Mouse (Mus musculus): ENCODE results near the gene Entpd1.

Entpd1 gene

DNA sequence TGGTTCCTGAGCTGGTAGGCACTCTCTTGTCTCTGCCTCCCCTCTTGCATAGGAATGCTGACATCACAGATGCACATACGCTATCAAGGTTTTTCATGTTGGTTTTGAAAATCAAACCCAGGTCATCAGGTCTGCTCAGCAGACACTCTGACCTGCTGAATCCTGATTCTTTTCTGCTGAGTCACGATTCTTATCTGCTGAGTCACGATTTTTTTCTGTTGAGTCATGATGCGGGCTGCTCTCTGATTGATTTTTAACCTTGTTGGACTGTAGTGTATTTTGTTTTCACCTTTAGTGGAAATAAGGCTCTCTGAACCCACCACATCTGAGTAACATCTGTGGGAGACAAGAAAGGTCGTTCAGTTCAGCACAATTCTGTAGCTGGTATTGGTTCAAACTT is 63.2 kb downstream of the Entpd1 start:
- DNase-seq: no peak

DNA sequence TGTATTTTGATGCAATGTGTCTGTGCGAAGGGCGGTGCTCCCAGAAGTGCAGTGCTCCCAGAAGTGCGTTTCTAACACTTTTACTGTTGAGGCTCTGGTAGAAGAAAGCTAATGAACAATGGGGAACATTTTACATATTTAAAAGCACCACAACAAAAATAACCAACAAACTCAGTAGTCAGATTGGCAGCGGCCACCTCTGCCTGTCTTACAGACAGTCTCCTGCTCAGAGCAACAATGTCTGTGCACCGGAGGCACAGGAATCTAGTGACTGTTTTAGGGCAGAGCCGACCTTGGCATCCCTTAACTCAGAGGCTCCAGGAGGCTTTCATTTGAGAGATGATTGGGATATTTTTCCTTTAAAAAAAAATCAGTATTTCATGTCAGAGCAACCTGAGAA is 65.9 kb downstream of the Entpd1 start:
- no peak for DNase-seq

DNA sequence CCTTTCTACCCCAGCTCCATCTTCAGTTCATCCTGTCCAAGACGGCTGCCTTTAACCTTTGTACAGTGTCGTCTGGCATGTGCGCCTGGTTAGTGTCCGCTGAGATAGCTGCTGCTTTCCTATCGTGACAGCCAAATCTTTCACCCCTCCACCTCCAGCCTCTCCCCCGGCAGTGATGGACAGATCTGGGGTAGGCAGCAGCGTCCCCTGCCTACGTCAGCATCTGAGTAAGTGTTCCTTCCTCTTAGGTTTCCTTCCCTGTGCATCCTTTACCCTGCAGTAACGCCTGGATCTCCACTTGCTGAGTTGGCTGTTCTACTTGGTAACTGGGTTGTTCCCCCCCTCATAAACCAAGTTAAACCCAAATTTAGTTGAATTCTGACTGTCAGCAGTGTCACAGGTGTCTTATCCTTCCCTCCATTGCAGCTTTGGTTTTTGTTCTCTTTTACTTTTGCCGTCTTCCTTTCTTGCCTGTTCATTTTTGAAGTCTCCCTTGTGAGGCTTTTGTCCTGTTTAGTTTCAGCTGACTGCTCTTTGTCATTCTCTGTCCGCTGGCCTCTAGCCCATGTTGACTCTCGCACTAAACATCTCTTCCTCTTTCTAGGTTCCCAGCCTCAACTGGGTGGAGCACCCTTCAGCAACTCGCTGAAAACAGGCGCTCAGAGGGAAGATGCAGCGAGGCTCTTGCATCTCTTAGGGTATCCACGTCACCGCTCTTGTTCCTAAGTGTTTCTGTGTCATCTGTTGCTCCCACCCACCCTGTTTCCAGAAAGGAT is 66.6 kb downstream of the Entpd1 start:
- peak; percentile 21 for DNase-seq

DNA sequence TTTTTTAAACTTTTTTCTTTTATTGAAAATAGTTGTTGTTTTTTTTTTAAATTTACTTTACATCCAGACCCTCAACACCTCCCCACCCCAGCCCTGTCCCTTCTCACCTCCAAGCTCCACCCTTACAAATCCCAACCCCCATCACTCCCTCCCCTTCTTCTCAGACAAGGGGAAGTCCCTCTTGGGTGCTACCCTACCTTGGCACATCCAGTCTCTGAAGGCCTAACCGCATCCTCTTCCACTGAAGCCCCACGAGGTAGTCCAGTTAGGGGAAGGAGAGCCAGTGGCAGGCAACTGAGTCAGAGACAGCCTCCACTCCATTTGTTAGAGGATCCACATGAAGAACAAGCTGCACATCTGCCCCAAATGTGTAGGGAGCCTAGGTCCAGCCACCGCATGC is 67.5 kb downstream of the Entpd1 start:
- DNase-seq: no peak

DNA sequence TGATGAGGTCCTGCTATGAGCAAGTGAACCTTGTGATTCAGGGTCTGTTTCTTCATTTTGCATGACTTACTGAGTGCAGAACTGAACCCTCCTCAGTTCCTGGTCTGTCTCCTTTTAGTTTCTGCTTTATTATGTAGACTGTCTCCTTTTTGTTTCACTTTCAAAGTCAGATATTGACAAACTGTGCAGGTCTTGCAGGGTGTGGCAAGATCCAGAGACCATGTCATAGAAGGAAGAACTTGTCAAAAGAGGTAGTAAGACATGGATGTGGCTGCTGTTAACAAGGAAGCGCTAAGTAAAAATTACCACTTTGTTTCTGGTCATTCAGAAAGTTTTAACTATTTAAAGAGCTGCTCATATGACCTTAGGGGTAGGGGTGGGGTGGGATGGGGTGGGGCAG is 72.0 kb downstream of the Entpd1 start:
- DNase-seq: no peak

DNA sequence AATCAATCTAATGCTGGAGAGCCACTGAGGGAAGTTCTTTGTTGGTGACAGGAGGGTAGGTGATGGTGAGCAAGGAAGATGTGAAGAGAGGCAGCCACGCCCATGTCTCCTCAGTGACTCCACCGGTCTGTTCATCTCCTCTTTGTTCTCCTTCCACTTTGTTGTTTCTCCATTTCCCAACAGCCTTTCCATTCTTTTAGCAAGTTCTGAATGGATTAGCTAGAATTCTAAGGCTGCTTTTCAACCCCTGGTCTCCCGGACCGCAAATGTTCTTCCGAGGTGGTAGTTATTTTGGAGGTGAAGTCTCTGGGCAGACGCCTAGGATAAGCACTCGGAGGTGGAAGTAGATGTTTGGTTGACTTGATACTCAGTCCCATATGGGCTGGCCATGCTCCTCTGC is 72.4 kb downstream of the Entpd1 start:
- no peak for DNase-seq

DNA sequence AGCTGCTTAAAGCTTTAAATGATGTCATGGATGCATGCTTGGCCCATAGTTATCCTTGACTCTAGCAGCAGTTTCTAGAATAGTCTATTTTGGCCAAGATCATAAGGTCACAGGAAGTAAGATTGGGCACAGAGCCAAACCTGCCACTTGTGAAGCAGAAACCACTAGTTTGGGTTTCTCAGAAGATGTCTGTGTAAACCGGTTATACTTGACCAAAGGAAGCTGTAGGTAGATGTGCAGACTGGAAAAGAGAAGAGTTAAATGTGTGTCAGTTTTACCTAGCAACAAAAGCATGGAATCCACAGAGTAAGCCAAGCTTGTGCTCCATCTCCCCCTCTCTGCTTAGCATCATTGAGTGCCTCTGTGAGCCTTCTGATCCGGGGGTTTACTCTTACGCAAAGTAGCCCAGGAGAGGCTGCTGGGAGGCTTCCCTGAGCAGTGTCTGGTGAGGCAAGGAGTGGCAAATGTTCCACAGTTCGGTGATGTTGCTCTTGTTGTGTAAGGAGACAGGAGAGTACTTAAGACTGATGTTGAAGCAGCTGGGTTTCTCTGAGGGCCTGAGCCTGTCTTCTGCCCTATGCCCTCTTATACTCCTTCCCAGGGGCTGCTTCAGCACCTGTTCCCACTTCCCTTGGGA is 75.2 kb downstream of the Entpd1 start:
- no peak for DNase-seq

DNA sequence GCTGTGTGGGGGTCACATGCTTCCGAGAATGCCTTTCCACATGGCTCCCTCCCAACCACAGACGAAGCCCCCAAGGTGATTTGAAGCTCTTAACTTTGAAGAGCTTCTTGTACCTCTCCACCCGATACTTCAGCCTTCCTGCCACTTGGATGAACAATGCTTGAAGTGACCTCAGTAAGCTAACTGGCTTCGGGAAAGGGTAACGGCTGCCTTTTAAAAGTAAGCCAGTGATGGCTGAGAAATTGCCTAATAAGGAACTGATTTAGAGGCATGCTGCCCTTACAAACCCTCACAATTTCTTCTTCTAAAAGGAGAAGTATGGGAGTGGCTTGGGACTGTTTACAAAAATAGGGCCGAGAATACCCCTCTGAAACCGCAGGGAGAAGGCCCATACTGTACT is 81.0 kb downstream of the Entpd1 start:
- no peak for DNase-seq

DNA sequence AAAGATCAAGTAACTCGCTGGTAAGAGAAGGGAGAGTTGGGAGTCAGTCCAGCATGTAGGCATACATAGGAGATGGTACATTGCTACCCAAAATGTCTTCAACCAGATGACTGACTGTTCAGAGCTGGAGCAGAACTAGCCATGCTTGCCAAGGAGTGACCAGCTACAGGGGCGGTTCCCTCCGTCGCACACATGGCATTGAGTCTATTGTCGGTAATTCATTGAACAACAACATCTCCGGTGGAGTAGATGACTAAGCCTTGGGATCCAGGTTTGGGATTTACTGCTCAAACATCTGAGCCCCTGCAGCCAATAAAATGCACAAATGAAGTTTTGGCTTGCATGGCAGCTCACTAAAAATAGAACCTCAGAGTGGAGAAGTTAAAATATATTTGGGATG is 84.0 kb downstream of the Entpd1 start:
- no peak for DNase-seq

DNA sequence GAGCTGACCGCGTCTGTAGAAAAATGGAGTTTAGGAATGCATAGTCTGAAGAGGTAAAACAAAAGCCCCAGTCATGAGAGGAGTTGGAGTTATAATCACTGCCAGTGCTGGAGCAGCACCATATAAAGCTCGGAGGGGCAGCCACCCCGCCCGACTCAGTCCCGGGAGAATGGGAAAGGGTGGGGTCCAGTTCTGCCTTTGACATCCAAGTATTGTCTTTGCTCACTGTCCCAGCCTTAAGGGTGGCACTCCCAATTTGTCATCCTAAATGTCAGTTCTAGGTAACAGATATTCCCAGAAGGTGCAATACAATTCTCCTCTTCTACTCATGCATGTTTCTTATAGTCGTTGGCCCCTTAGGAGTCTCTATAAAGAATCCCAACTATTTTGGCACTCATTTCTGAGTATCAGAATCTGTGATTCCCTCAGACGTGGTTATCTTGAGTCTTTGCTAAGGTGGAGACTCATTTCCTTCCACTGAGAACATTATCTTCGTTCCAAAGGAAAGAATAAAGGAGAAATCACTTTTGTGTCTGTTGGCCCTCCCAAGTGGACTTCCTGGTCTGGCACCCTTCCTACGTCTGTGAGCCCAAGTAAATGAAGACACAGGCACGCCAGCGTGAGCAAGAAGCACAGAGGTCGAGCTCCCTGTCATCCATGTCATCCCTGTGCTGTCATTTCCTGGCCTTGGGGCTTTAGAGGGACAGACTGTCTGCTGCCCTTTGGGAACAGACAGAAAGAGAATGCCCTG is 86.1 kb downstream of the Entpd1 start:
- no peak for DNase-seq

DNA sequence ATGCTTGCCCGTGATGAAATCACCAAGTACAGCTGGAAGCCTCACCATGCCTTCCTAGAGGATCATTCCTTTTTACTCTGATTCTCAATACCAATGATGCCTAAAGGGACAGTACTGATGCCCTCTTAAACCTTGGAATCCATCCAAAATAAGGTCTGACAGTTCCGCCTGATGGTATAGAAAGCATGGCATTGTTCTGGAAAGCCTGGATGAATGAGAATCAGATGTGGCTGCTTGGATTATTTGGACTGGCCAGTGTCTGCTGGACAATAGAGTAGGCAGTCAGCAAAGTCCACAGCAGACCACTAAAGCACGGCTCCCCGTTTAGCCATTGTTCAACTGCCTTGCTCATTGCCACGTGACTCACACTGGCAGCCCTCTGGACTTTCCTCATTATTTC is 87.7 kb downstream of the Entpd1 start:
- DNase-seq: no peak

DNA sequence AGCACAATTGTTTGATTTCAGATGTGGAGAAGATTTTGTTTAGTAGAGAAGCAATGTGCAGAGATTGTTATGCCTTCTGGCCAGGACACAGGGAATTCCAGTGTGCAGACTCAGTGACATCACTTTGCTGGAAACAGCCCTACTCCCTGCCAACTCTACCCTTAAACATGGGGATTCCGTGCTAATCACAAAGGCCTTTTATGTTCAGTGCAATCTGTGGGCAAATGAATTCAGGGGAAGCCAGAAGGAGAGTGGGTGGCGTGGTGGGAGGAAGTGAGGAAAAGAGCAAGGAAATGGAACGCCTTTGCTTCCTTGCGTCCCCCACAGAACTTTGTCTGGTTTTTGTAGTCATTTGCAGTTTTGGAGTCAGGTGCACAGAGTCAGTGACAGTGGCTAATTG is 90.2 kb downstream of the Entpd1 start:
- DNase-seq: no peak

DNA sequence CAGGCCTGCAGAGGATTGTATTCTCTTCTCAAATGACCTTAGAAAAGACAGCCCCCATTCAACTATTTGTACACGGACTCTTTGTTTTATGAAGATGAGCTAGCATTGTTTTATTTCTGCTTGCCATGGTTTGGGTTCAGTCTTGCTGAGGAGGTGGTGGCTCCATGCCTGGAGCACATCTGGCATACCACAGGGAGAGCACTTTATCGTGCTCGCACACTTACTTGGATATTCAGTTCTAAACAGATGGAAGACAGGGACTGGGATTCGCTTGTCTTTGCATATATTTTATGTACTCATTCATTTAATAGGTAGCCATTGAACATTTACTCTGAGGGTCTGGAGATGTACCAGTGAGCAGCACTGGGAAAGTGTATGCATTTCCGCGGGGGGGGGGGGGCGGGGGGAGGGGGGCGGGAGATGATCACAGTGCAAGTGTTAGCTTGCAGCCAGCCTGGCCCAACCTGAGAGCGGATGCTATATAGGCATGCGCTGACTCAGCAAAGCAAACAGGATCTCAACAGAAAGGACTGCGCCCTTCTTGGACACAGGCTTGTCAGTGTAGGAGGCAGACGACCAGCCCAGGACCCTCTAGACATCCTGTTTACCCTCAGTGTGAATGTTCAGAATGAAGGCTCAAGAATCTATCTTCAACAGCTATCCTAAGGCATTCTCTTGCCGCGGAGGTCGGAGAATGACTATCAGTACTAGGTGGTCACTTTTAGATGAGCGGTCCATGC is 100.9 kb downstream of the Entpd1 start:
- DNase-seq: no peak

DNA sequence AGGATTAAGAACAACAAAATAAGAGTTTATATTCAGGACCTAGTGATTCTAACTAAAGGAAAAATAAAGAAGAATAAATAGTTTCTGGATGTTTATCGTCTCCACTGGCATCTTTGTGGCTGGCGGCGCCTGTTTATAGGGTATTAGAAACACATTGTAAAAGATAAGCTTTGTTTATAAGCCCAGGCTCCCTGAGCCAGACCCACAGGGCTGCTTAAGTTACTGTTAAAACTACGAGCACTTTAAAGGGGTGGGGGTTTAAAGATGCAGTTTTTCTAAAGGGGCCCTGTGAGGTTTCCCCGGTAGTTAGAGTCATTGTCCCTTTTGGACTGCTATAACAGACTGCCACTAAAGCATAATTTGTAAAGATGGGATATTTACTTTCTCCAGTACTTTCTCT is 102.5 kb downstream of the Entpd1 start:
- no peak for DNase-seq

DNA sequence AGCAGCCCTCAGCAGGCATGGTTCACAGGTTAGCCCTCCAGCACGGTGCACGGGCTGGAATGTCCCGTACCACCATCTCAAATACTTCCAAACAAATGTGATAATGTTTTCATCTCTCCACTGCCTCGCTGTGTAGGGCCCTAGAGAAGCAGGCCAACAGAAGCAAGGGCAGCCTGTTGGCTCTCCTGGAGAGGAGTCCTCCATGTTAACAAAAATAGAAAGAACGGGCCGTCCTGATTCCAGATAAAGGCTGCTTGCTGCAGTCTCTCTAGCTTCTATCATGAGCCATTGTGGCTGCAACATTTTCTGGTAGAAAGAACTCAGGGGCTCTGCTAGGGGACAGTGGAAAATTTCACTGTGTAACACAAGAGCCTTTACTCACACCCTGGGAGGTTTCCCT is 104.8 kb downstream of the Entpd1 start:
- no peak for DNase-seq

DNA sequence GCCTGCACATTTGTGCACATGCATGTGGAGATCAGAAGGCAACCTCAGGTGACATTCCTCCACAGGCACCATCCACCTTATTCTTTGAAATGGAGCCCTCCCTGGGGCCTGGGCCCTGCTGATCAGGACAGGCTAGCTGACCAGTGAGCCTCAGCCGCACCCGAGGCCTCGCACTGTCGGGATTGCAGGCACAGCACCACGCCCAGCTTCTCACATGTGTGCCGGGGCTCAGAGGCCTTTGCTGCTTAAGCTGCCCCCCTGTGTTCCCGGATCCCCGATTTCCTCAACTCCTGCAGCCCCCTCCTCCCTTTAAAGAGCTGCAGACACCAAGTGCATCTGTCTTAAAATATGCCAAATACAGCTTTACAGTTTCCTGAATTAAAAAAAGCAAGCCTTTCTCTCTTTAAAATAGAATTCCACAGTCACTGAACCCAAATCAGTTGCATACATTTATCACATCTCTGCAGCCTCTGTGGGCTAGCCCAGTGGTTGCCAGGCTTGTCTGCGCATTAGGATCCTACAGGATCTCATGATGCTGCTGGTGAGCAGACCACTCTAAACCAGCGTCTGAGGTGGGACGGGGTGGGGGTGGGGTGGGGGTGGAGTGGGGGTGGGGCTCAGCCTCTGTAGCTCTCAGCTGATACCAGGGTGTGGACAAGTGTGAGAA is 107.4 kb downstream of the Entpd1 start:
- DNase-seq: no peak

DNA sequence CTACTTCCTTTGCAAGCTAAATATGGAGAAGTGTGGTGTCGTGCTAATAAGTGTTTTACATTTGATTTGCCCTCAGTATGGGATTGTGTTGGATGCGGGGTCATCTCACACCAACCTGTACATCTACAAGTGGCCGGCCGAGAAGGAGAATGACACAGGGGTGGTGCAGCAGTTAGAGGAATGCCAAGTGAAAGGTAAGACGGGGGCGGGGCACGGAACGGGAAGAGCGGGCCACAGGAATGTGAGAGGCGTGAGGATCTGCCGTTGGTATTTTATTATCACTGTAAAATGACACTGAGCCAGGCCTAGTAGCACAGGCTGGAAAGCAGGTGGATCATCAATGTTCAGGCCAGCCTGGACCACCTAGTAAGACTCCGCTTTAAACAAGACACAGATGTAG is 108.2 kb downstream of the Entpd1 start:
- DNase-seq: no peak

DNA sequence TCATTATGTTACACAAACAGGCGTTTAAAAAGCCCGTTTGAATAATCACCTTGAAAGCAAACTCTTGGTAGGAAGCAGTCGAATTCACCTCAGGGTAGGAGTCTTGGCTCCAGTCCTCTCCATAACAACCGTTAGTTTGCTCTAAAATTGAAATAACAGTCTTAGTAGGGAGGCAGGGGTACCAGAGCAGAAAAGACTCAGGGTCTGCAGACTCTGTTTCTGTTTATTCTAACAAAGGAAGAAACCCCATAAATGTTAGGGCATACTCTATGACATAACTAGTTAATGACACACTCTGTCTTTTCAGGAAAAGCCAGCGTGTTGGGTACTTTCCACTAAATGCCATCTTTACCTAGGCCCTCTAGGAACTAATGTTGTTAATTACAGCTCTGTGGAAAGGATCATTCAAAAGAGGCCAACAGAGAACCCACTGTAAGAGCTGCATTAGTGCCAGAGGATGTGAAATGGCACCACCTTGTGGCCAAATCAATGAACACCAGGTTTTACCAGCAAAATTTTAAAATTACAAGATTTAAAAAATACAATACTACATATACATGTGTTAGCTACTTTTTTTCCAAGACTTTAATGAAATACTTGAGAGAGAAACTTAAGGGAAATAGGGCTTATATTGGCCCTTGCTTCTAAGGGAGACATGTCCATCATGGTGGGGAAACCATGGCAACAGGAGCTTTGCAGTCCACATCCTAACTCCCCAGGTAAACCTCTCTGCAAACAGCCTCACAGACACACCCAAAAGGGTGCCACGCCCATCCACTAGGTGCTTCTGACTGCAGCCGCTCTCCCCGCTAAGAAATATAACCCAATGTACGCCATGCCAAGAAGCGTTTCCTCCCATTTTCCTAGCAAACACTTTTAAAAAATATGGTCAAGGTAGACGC is 110.2 kb downstream of the Entpd1 start:
- peak; percentile 41 for DNase-seq

DNA sequence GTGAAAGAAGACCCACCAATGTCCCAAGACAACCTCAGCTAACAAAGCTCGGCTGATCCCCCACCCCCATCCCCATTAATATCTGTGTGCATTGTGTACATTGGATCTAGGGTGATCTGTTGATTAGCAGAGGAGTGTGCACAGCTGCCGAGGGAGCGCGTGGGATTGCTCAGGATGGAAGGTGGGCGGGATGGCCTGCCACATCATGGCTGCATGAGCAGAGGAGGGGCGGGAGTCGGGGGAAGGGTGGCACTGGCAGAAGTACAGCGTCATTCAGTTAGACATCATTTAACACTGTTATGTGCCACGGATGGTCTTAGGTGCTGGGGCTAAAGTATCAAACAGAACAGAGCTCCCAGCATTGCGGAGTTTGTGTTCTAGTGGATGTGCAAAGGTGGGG is 111.3 kb downstream of the Entpd1 start:
- DNase-seq: no peak

DNA sequence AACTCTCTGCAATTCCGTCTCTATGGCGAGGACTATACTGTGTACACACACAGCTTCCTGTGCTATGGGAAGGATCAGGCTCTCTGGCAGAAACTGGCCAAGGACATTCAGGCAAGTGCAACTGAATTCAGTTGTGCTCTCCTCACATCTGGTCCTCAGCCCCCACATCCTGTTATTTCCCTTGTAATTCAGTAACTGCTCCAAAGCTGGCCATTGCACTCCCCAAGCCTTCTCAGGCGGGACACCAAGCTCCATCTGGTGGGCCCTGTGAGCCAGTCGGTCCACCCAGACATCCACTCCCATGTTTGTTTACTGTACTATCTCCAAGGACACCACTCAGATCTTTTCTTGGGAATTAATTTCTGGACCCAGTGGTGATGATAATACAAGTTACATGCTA is 114.0 kb downstream of the Entpd1 start:
- no peak for DNase-seq

DNA sequence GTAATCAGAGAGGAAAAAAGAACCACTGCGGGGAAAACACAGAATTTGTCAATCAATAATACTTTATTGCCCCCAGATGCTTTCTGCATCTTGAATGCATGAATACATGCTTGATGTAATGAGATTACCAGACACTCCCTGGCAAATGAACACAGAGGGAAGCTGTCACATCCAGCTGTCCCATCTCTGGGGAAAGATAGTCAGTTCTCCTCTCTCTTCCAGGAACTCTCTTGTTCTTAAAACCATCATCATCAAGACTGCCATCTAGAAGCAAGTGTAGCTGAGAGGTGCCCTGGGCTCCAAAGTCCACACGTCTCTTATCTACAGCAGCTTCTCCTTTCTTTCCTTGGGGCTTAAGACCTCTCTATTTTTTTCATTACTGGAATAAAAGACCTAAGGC is 114.4 kb downstream of the Entpd1 start:
- no peak for DNase-seq

DNA sequence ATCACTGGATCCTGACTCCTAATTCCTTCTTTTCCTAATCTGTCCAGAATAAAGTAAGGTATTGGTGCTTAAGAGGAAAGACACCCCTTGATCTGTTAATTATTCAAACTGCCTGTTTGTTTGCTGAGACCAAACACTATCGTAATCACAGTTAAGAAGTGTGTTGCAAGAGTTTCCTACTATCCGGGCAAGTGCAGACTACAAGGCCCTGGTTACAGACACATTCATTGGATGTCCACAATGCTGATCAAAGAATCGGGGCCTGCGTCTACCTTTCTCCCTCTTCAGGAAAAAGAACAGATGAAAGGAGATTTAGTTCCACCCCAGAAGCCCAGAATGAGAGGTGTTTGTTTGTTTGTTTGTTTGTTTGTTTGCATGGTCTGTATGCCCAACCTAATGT is 116.0 kb downstream of the Entpd1 start:
- DNase-seq: no peak

Measured in liver (tissue).